Mouse (Mus musculus) liver, embryonic 14.5 days (tissue): Measurements from ENCODE around the gene Fmnl1. TPM values are rescaled to one million over a fixed set of nuclear protein-coding genes. Genes with fewer than 3 reads are reported as not detected.

Source experiments
- ATAC-seq: fragments of 200-750 bp; cut with Nextera tagmentation; 2 replicates; pipeline ENCODE4 v1.8.0; 2017; ENCODE audit warnings: moderate number of reproducible peaks, mild to moderate bottlenecking, moderate library complexity; ENCODE audit not compliant: insufficient read depth
- DNase-seq, 3 experiments: peaks; one replicate each; pipeline ENCODE4 v3.0.0-alpha.2; 2012 to 2013; ENCODE audit warnings: low read depth in 3 of 3, low spot score in 3 of 3
- H3K27ac ChIP-seq: fragments of 300-500 bp; sonication (generic); 2 replicates; pipeline ENCODE4 v1.5.1; 2014; ENCODE audit warnings: moderate library complexity, mild to moderate bottlenecking, control low read depth, inconsistent platforms
- H3K27me3 ChIP-seq: fragments of 300-500 bp; sonication (generic); 2 replicates; pipeline ENCODE4 v1.6.1; 2014; ENCODE audit warnings: mild to moderate bottlenecking, low read length, moderate library complexity; ENCODE audit not compliant: control insufficient read depth, insufficient read depth
- H3K36me3 ChIP-seq: fragments of 300-500 bp; sonication (generic); replicated peaks from 2 replicates; pipeline ENCODE4 v1.6.1; 2014; ENCODE audit warnings: low read depth; ENCODE audit not compliant: control insufficient read depth, insufficient read depth
- H3K4me1 ChIP-seq, 2 experiments: fragments of 200-500 bp in 1 of 2; fragments of 300-500 bp in 1 of 2; sonication (generic) in 1 of 2; replicated peaks; 2 replicates each; pipeline ENCODE4 v1.6.1; 2012 to 2014; ENCODE audit warnings: antibody characterized with exemption in 1 of 2, inconsistent platforms in 1 of 2, low read length in 1 of 2; ENCODE audit not compliant: control insufficient read depth in 2 of 2, insufficient read depth in 2 of 2
- H3K4me2 ChIP-seq: fragments of 300-500 bp; sonication (generic); 2 replicates; pipeline ENCODE4 v1.6.1; 2014; ENCODE audit warnings: low read depth, mild to moderate bottlenecking, control low read depth, moderate library complexity
- H3K4me3 ChIP-seq, 2 experiments: fragments of 200-500 bp in 1 of 2; fragments of 300-500 bp in 1 of 2; sonication (generic) in 1 of 2; 2 replicates each; pipeline ENCODE4 v1.5.1; 2012 to 2014; ENCODE audit warnings: low read depth in 2 of 2, low read length in 2 of 2, mild to moderate bottlenecking in 2 of 2, control low read depth in 1 of 2, inconsistent platforms in 1 of 2, moderate library complexity in 1 of 2; ENCODE audit not compliant: insufficient read depth in 1 of 2
- H3K9ac ChIP-seq: fragments of 300-500 bp; sonication (generic); replicated peaks from 2 replicates; pipeline ENCODE4 v1.6.1; 2014; ENCODE audit warnings: mild to moderate bottlenecking, control low read depth, moderate library complexity
- H3K9me3 ChIP-seq: fragments of 300-500 bp; sonication (generic); 2 replicates; pipeline ENCODE4 v1.6.1; 2016; ENCODE audit warnings: low read length, mixed read lengths; ENCODE audit not compliant: control insufficient read depth
- CTCF ChIP-seq: IDR thresholded peaks from 2 replicates; pipeline ENCODE4 v1.5.1; 2016; ENCODE audit warnings: antibody characterized with exemption, low read depth, control low read depth
- EP300 ChIP-seq: IDR thresholded peaks from 2 replicates; pipeline ENCODE4 v1.6.1; 2016; ENCODE audit warnings: antibody characterized with exemption, low read depth
- WGBS: fragments of 180-500 bp; shearing (Covaris S2); extraction: QIAGEN DNeasy Blood & Tissue Kit; methylation state at CpG from one replicate; pipeline ENCODE4 v1.1.7; 2014; ENCODE audit not compliant: insufficient replicate concordance; 5-methylcytosine and 5-hydroxymethylcytosine counted together
- polyA plus RNA-seq, 2 experiments: library from polyadenylated mRNA; depleted of rRNA in 1 of 2; stranded (reverse) in 1 of 2; unstranded in 1 of 2; fragments of >200 nt; fragmentation: Nextera tagmentation in 1 of 2; extraction: Ambion mirVana in 1 of 2; gene quantifications; 2 replicates each; pipeline versions ENCODE4 v1.2.1 to v1.2.3; 2012 to 2014

Fmnl1 gene
- polyA plus RNA-seq, 2 experiments: 2.3 to 3.5 TPM

DNA sequence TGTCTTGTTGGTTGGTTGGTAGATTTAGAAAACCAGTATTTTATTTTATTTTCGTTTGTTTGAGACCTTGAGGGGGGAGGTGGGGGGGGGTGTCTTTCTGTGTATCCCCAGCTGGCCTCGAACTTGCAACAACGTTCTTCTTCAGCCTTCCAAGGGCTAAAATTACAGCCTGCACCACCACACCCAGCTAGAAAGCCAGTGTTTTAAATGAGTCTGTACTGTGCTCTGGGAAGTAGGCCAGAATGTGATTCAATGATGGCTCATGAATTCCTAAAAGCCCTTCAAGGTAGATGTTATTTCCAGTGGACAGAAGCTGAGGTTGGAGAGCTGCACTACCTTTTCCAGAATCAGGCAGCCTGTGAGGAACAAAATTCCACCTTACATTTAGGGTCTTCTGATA, 36.7 kb upstream of the Fmnl1 start:
- WGBS: 45% methylated on average over 3 of the region's 3 CpGs
- H3K27ac ChIP-seq: peak overlapping the region; percentile 94
- peaks cover 1% of the 10 kb centered on the region for H3K36me3 ChIP-seq
- H3K9me3 ChIP-seq: no peaks in the 10 kb centered on the region
- H3K4me2 ChIP-seq: peak overlapping the region; percentile 96
- TF ChIP-seq CTCF (no peak), EP300 (no peak)
- peaks cover 35 to 43% of the 10 kb centered on the region in 2 experiments for H3K4me1 ChIP-seq
- H3K9ac ChIP-seq: peak overlapping the region; percentile 95
- H3K4me3 ChIP-seq: peak overlapping the region in 1 of 2 experiments; percentile 97; a peak in 3 of 4 replicates
- no peaks in the 10 kb centered on the region for H3K27me3 ChIP-seq
- DNase-seq: no peak
- ATAC-seq: no peak

GRCm38 (mm10) chr11:103136039-103136577, 34.8 kb upstream of the Fmnl1 start:
- DNase-seq (no peak), ATAC-seq (no peak)
- Histone ChIP-seq H3K27ac (peak overlapping the region; percentile 94), H3K9me3 (no peaks in the 10 kb centered on the region), H3K36me3 (peaks cover 4% of the 10 kb centered on the region), H3K27me3 (no peaks in the 10 kb centered on the region), H3K4me3 (no peak overlapping the region), H3K9ac (peak overlapping the region; percentile 28; the same call in 1 of the 2 replicates), H3K4me2 (peak overlapping the region; percentile 96), H3K4me1 (peaks cover 29 to 38% of the 10 kb centered on the region in 2 experiments)
- WGBS: 18% methylated on average over 8 of the region's 8 CpGs
- peak; percentile 41; the same call in 1 of the 2 replicates for TF ChIP-seq EP300
- TF ChIP-seq CTCF: no peak

- H3K9ac ChIP-seq: no peak overlapping the region
- no peak overlapping the region for H3K4me2 ChIP-seq
- H3K4me1 ChIP-seq: peaks cover 13 to 30% of the 10 kb centered on the region in 2 experiments
- TF ChIP-seq EP300 (no peak), CTCF (no peak)
- DNase-seq (no peak), ATAC-seq (no peak)
- H3K27me3 ChIP-seq: no peaks in the 10 kb centered on the region
- no peaks in the 10 kb centered on the region for H3K9me3 ChIP-seq
- no peak overlapping the region for H3K27ac ChIP-seq
- H3K4me3 ChIP-seq: no peak overlapping the region
- 76% methylated on average over 14 of the region's 14 CpGs for WGBS
- peaks cover 4% of the 10 kb centered on the region for H3K36me3 ChIP-seq
Observed at GRCm38 (mm10) chr11:103139951-103140762, 30.8 kb upstream of the Fmnl1 start.

GRCm38 (mm10) chr11:103140763-103141100, 30.2 kb upstream of the Fmnl1 start:
- no peak overlapping the region for H3K4me3 ChIP-seq
- 62% methylated on average over 6 of the region's 6 CpGs for WGBS
- ATAC-seq: no peak
- no peak overlapping the region for H3K27ac ChIP-seq
- H3K9me3 ChIP-seq: no peaks in the 10 kb centered on the region
- TF ChIP-seq CTCF (no peak), EP300 (no peak)
- peaks cover 10 to 25% of the 10 kb centered on the region in 2 experiments for H3K4me1 ChIP-seq
- H3K9ac ChIP-seq: no peak overlapping the region
- no peaks in the 10 kb centered on the region for H3K27me3 ChIP-seq
- H3K4me2 ChIP-seq: no peak overlapping the region
- no peak for DNase-seq
- H3K36me3 ChIP-seq: peaks cover 4% of the 10 kb centered on the region
